Mouse (Mus musculus) mammary gland, adult 2 months (tissue): ENCODE results near the gene Mre11a. TPM values are rescaled to one million over a fixed set of nuclear protein-coding genes. Genes with fewer than 3 reads are reported as not detected.

ENCODE experiments used
- polyA plus RNA-seq: library from polyadenylated mRNA; depleted of rRNA; stranded (reverse); fragments of >200 nt; gene quantifications from 2 replicates; pipeline ENCODE4 v1.2.3, GENCODE M21; 2012; ENCODE audit warnings: low replicate concordance; rRNA removed

Mre11a gene
- 2.7 and 6.7 TPM in 2 replicates for polyA plus RNA-seq

GRCm38 (mm10) chr9:14784039-14785002 lies at the start of gene Mre11a, which contains the start of gene Ankrd49:
Gene Mre11a (plus strand): TSS chr9:14784654.
Gene Ankrd49 (minus strand): TSS chr9:14784856.

GRCm38 (mm10) chr9:14740151-14740924 lies 44.1 kb upstream of the Mre11a start, which contains the start of gene Piwil4:
Gene Piwil4 (minus strand): TSS chr9:14740733.

GRCm38 (mm10) chr9:14752001-14752522 lies 32.4 kb upstream of the Mre11a start, which contains the start of gene Fut4:
Gene Fut4 (minus strand): TSS chr9:14752393.

GRCm38 (mm10) chr9:14770803-14771471 lies 13.5 kb upstream of the Mre11a start, which contains the start of gene 1700012B09Rik:
Gene 1700012B09Rik (minus strand): TSS chr9:14771030.

DNA sequence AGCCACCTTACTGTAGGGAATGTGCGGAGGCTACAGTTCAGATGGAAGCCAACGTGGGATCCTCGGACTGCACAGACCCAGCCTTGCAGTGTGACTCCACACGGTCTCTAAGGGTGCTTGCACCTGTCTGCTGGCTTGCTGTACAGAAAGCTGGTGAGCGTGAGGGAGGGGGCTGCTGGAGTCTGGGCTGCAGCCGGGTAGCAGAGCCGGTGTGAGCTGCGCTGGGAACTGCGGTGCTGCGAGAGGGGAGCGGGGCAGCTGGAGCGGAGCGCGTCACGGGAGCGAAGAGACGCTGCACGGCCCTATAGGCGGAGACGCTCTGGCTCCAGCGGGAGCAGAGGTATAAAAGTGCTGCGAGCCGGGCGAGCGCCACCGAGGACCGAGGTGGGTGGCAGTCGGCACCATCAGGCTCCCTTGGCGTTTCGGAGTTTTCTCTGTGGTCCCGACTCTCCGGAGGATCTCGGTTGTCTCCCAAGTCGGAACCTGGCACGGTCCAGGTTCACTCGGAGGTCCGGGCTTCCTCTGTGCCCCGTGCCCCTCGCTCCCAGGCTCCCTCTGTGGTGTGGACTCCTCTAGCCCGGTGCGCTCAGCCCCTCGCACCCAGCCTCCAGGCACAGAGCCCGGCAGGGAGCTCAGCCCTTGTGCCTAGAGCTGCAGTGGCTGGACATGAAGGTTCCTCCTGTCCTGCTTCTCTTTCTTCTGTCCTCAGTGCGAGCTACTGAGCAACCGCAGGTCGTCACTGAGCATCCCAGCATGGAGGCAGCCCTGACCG lies 75.6 kb downstream of the Mre11a start, which contains the start of gene Gpr83:
TSS of gene Gpr83 (plus strand) at position 343 of the 772 bp plus-strand sequence.

Other genes starting within 250 kb of the Mre11a start
- gene Amotl1, start 139.6 kb upstream of the Mre11a start, polyA plus RNA-seq, result 40.1 and 73.9 TPM in 2 replicates
- 0.25 and 0.50 TPM in 2 replicates for gene Piwil4, start 43.9 kb upstream of the Mre11a start, polyA plus RNA-seq
- gene Fut4, start 32.3 kb upstream of the Mre11a start, polyA plus RNA-seq, result 1.4 and 3.4 TPM in 2 replicates
- gene 1700012B09Rik, start 13.6 kb upstream of the Mre11a start, polyA plus RNA-seq, result not detected in 2 replicates
- gene Ankrd49, start 202 bp downstream of the Mre11a start, polyA plus RNA-seq, result 3.6 and 8.4 TPM in 2 replicates
- gene Gpr83, start 75.6 kb downstream of the Mre11a start, polyA plus RNA-seq, result 2.8 and 2.9 TPM in 2 replicates
- gene Izumo1r, start 119.3 kb downstream of the Mre11a start, polyA plus RNA-seq, result 19.6 and 30.6 TPM in 2 replicates